Mouse (Mus musculus) hindbrain, embryonic 13.5 days (tissue): ENCODE results near the gene Ncbp3. TPM values are rescaled to one million over a fixed set of nuclear protein-coding genes. Genes with fewer than 3 reads are reported as not detected.
A peak's percentile ranks its signal among the peaks of the same experiment; 100 is the strongest.

Source experiments
- ATAC-seq: fragments of 200-750 bp; cut with Nextera tagmentation; 2 replicates; pipeline ENCODE4 v1.8.0; 2017; ENCODE audit warnings: moderate TSS enrichment; ENCODE audit not compliant: low FRiP score
- H3K27ac ChIP-seq: fragments of 300-500 bp; sonication (generic); 2 replicates; pipeline ENCODE4 v1.5.1; 2015; ENCODE audit warnings: inconsistent platforms, mild to moderate bottlenecking, moderate library complexity
- H3K27me3 ChIP-seq: fragments of 300-500 bp; sonication (generic); 2 replicates; pipeline ENCODE4 v1.6.1; 2015; ENCODE audit warnings: mild to moderate bottlenecking, inconsistent platforms
- H3K36me3 ChIP-seq: fragments of 300-500 bp; sonication (generic); 2 replicates; pipeline ENCODE4 v1.6.1; 2015; ENCODE audit warnings: mild to moderate bottlenecking, inconsistent platforms
- H3K4me1 ChIP-seq: fragments of 300-500 bp; sonication (generic); replicated peaks from 2 replicates; pipeline ENCODE4 v1.6.1; 2015; ENCODE audit warnings: inconsistent platforms
- H3K4me2 ChIP-seq: fragments of 300-500 bp; sonication (generic); 2 replicates; pipeline ENCODE4 v1.6.1; 2015; ENCODE audit warnings: inconsistent platforms, mild to moderate bottlenecking, moderate library complexity
- H3K4me3 ChIP-seq: fragments of 300-500 bp; sonication (generic); 2 replicates; pipeline ENCODE4 v1.5.1; 2015; ENCODE audit warnings: mild to moderate bottlenecking, inconsistent platforms
- H3K9ac ChIP-seq: fragments of 300-500 bp; sonication (generic); 2 replicates; pipeline ENCODE4 v1.6.1; 2015; ENCODE audit warnings: mild to moderate bottlenecking, inconsistent platforms
- H3K9me3 ChIP-seq: fragments of 300-500 bp; sonication (generic); 2 replicates; pipeline ENCODE4 v1.6.1; 2016; ENCODE audit warnings: inconsistent platforms
- WGBS: fragments of 180-500 bp; shearing (Covaris S2); methylation state at CpG from one replicate; pipeline ENCODE4 v1.1.7; 2015; 5-methylcytosine and 5-hydroxymethylcytosine counted together
- polyA plus RNA-seq: library from polyadenylated mRNA; unstranded; fragments of >200 nt; fragmentation: Nextera tagmentation; extraction: Ambion mirVana; gene quantifications from 2 replicates; pipeline ENCODE4 v1.2.1, GENCODE M21; 2015

Gene Ncbp3
- polyA plus RNA-seq, 1 experiment from 2014 or later = 12.5 TPM

GRCm38 (mm10) chr11:73016103-73016420 is 31.5 kb upstream of the Ncbp3 start:
- no peaks in the 10 kb centered on the region for H3K36me3 ChIP-seq
- no peaks in the 10 kb centered on the region for H3K9me3 ChIP-seq
- H3K4me3 ChIP-seq = no peak overlapping the region
- WGBS = 77% methylated on average over 6 of the region's 6 CpGs
- ATAC-seq = no peak
- H3K4me1 ChIP-seq = peaks cover 38% of the 10 kb centered on the region
- H3K27ac ChIP-seq = no peak overlapping the region
- H3K27me3 ChIP-seq = peaks cover 31% of the 10 kb centered on the region
- H3K4me2 ChIP-seq = no peak overlapping the region
- H3K9ac ChIP-seq = 0 out of 2 replicates have a peak overlapping the region, but pooled peaks have one; percentile 20

- peak within 1 kb of the TSS; percentile 82 for H3K9ac ChIP-seq
- H3K9me3 ChIP-seq = no peaks in the 10 kb centered on the region
- under 1% methylated on average over 52 of the region's 57 CpGs for WGBS
- peak within 1 kb of the TSS; percentile 93 for H3K4me2 ChIP-seq
- no peaks in the 10 kb centered on the region for H3K36me3 ChIP-seq
- peaks cover 44% of the 10 kb centered on the region for H3K4me1 ChIP-seq
- peak; percentile 95 for ATAC-seq
- H3K4me3 ChIP-seq = peak within 1 kb of the TSS; percentile 75
- peak within 1 kb of the TSS; percentile 86 for H3K27ac ChIP-seq
- peaks cover 38% of the 10 kb centered on the region for H3K27me3 ChIP-seq
Observed at GRCm38 (mm10) chr11:73018471-73019146, 29.0 kb upstream of the Ncbp3 start, which contains the start of gene Camkk1. Gene Camkk1 (plus strand): TSS chr11:73019008.

- peak; percentile 77 for ATAC-seq
- under 1% methylated on average over 44 of the region's 46 CpGs for WGBS
- Histone ChIP-seq H3K4me2 (peak overlapping the region; percentile 93), H3K36me3 (no peaks in the 10 kb centered on the region), H3K9me3 (no peaks in the 10 kb centered on the region), H3K9ac (peak overlapping the region; percentile 82), H3K27me3 (peaks cover 38% of the 10 kb centered on the region), H3K4me3 (peak overlapping the region; percentile 75), H3K4me1 (peaks cover 51% of the 10 kb centered on the region), H3K27ac (peak overlapping the region; percentile 86)
Observed at GRCm38 (mm10) chr11:73019147-73019795, 28.3 kb upstream of the Ncbp3 start.

GRCm38 (mm10) chr11:73020953-73021800 is 26.4 kb upstream of the Ncbp3 start:
- no peaks in the 10 kb centered on the region for H3K9me3 ChIP-seq
- H3K4me1 ChIP-seq = peaks cover 38% of the 10 kb centered on the region
- H3K36me3 ChIP-seq = peaks cover 5% of the 10 kb centered on the region; the same call in 1 of the 2 replicates
- H3K4me2 ChIP-seq = no peak overlapping the region
- H3K27me3 ChIP-seq = peaks cover 38% of the 10 kb centered on the region
- no peak overlapping the region for H3K27ac ChIP-seq
- H3K9ac ChIP-seq = peak overlapping the region; percentile 24; the same call in 1 of the 2 replicates
- no peak overlapping the region for H3K4me3 ChIP-seq
- 59% methylated on average over 7 of the region's 7 CpGs for WGBS
- no peak for ATAC-seq

- peaks cover 36% of the 10 kb centered on the region for H3K4me1 ChIP-seq
- H3K9ac ChIP-seq = no peak overlapping the region
- no peak for ATAC-seq
- peaks cover 16% of the 10 kb centered on the region for H3K36me3 ChIP-seq
- no peak overlapping the region for H3K4me2 ChIP-seq
- H3K27ac ChIP-seq = no peak overlapping the region
- H3K4me3 ChIP-seq = no peak overlapping the region
- 59% methylated on average over 9 of the region's 9 CpGs for WGBS
- peaks cover 23% of the 10 kb centered on the region for H3K27me3 ChIP-seq
- H3K9me3 ChIP-seq = no peaks in the 10 kb centered on the region
Observed at GRCm38 (mm10) chr11:73023099-73023498, 24.5 kb upstream of the Ncbp3 start.

GRCm38 (mm10) chr11:73023827-73024226 is 23.8 kb upstream of the Ncbp3 start:
- Histone ChIP-seq H3K4me2 (no peak overlapping the region), H3K9ac (peak overlapping the region; percentile 29; the same call in 1 of the 2 replicates), H3K4me3 (no peak overlapping the region), H3K9me3 (no peaks in the 10 kb centered on the region), H3K36me3 (peaks cover 21% of the 10 kb centered on the region), H3K27me3 (peaks cover 23% of the 10 kb centered on the region), H3K4me1 (peaks cover 32% of the 10 kb centered on the region), H3K27ac (no peak overlapping the region)
- 43% methylated on average over 4 of the region's 4 CpGs for WGBS
- ATAC-seq = no peak

GRCm38 (mm10) chr11:73024236-73024904 is 23.2 kb upstream of the Ncbp3 start:
- H3K27ac ChIP-seq = no peak overlapping the region
- H3K4me3 ChIP-seq = no peak overlapping the region
- WGBS = 64% methylated on average over 7 of the region's 7 CpGs
- peaks cover 26% of the 10 kb centered on the region for H3K36me3 ChIP-seq
- H3K4me1 ChIP-seq = peaks cover 30% of the 10 kb centered on the region
- H3K9me3 ChIP-seq = no peaks in the 10 kb centered on the region
- peaks cover 23% of the 10 kb centered on the region for H3K27me3 ChIP-seq
- H3K4me2 ChIP-seq = no peak overlapping the region
- peak overlapping the region; percentile 29; the same call in 1 of the 2 replicates for H3K9ac ChIP-seq
- no peak for ATAC-seq

- peaks cover 26% of the 10 kb centered on the region for H3K36me3 ChIP-seq
- WGBS = 58% methylated on average over 8 of the region's 8 CpGs
- H3K4me3 ChIP-seq = no peak overlapping the region
- peaks cover 19% of the 10 kb centered on the region for H3K4me1 ChIP-seq
- H3K9me3 ChIP-seq = no peaks in the 10 kb centered on the region
- H3K27ac ChIP-seq = no peak overlapping the region
- H3K4me2 ChIP-seq = no peak overlapping the region
- H3K27me3 ChIP-seq = no peaks in the 10 kb centered on the region
- ATAC-seq = no peak
- H3K9ac ChIP-seq = no peak overlapping the region
Observed at GRCm38 (mm10) chr11:73026961-73027360, 20.6 kb upstream of the Ncbp3 start.

GRCm38 (mm10) chr11:73030821-73031498 is 16.6 kb upstream of the Ncbp3 start:
- peak overlapping the region; percentile 62 for H3K4me2 ChIP-seq
- 27% methylated on average over 20 of the region's 20 CpGs for WGBS
- H3K36me3 ChIP-seq = peaks cover 34% of the 10 kb centered on the region
- peak overlapping the region; percentile 69 for H3K9ac ChIP-seq
- peak; percentile 93 for ATAC-seq
- H3K4me3 ChIP-seq = peak overlapping the region; percentile 35
- peaks cover 11% of the 10 kb centered on the region for H3K4me1 ChIP-seq
- H3K9me3 ChIP-seq = no peaks in the 10 kb centered on the region
- peak overlapping the region; percentile 89 for H3K27ac ChIP-seq
- no peaks in the 10 kb centered on the region for H3K27me3 ChIP-seq

GRCm38 (mm10) chr11:73031536-73031935 is 16.0 kb upstream of the Ncbp3 start:
- Histone ChIP-seq H3K4me2 (peak overlapping the region; percentile 62; the same call in 1 of the 2 replicates), H3K27ac (peak overlapping the region; percentile 89), H3K27me3 (no peaks in the 10 kb centered on the region), H3K4me3 (0 out of 2 replicates have a peak overlapping the region, but pooled peaks have one; percentile 35), H3K4me1 (peaks cover 11% of the 10 kb centered on the region), H3K9ac (peak overlapping the region; percentile 69), H3K36me3 (peaks cover 34% of the 10 kb centered on the region), H3K9me3 (no peaks in the 10 kb centered on the region)
- no peak for ATAC-seq
- WGBS = 55% methylated on average over 5 of the region's 5 CpGs

- Histone ChIP-seq H3K4me2 (no peak overlapping the region), H3K9ac (no peak overlapping the region), H3K36me3 (peaks cover 48% of the 10 kb centered on the region), H3K27me3 (no peaks in the 10 kb centered on the region), H3K9me3 (no peaks in the 10 kb centered on the region), H3K27ac (no peak overlapping the region), H3K4me1 (peaks cover 16% of the 10 kb centered on the region), H3K4me3 (no peak overlapping the region)
- WGBS = 75% methylated on average over 7 of the region's 7 CpGs
- no peak for ATAC-seq
Observed at GRCm38 (mm10) chr11:73036077-73036476, 11.5 kb upstream of the Ncbp3 start.
